Mouse (Mus musculus) left cerebral cortex, postnatal 4 days (tissue): ENCODE results near the gene Antxr1. TPM values are rescaled to one million over a fixed set of nuclear protein-coding genes. Genes with fewer than 3 reads are reported as not detected.

Experiments used
- DNase-seq: peaks from one replicate; pipeline ENCODE4 v3.0.0-alpha.2; 2022
- intact Hi-C: fragments of 180-260 bp; cut with DNase I; formaldehyde crosslinking; loops from one replicate; pipeline ENCODE4 v1.15.1; 2025
- total RNA-seq, 2 experiments: library from RNA; stranded (reverse); gene quantifications; 2 replicates each; pipeline ENCODE4 v1.2.3; 2021

The Antxr1 gene
- total RNA-seq, 2 experiments from 2014 or later = 20.9 to 28.4 TPM

DNA sequence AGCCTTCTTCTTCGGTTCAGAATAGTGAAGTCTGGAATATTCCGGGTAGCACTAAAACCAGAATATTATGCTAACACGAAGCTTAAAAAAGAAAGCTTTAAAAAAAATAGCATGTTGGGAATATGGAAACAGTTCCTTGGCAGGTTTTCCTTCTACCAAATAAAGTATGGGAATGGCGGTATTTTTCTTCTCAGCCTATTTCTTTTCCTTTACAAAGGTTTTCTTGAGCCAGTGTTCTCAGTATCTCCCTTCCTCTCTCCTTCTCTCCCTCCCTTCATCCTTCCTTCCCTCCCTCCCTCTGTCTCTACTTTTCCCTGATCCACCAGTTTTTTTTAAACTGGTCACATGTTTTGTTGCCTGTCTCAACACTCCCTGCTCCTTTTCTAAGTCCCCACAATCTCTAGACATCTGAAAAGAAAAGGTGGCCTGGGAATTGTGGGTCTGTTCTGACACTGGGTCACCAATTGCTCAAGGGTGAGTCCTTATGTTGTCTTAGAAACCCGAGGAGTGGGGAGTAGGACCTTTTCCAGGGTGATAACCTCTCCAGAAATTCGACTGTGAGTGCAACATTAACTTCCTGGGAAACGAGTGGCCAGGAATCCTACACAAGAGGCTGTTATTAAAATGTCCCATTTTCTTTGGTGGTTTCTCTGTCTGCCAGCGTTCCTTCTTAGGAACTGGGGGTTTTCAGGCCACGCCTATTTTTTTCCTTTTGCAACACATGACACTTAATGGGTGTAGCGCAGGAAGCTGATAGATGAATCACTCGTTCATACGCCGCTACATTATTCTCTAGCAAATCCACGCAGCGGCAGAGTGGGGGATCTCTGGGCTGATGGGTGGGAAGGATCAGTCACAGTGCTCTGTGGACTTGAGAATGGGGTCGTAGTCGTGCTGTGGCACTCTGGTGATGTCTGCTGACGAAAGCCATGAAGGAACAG, 42.4 kb downstream of the Antxr1 start:
- DNase-seq = no peak
- intact Hi-C loops = no loop called here

DNA sequence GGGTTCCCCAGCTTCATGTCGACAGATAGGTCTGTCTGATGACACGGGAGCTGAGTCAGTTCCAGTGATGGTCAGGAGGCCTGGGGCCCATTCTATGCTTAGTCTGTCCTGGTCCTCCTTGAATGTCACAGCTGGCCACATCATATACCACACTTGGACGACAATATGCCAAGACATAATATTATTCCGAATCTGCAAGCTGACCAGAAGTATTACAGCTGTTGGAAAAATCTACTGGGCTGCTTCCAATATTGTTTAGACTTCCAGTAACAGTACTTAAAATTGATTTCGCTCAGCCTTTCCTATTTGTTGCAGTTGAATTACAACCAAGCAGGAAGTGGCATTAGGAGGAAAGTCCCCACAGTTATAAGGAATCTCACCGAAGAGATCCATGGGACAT, 48.4 kb downstream of the Antxr1 start:
- no peak for DNase-seq
- intact Hi-C loops = no loop called here

DNA sequence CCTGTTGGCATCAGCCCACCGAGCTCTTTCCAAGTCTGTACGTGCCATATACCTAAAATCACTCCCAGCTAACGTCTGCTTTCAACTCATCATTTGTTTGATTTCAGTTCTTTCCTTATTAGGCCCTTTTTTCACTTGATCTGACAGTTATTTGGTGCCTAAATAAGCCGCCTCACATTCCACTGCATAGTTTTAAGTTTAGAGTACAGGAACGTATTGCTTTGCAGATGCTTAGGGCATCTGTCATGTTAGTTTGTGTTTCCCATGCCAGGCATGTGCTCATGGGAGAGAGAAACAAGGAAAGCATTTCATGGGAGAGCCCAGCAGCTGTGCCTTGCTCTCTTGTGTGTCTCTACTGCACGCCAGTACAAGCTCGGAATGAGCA, 50.3 kb downstream of the Antxr1 start:
- no peak for DNase-seq
- intact Hi-C loops = no loop called here

DNA sequence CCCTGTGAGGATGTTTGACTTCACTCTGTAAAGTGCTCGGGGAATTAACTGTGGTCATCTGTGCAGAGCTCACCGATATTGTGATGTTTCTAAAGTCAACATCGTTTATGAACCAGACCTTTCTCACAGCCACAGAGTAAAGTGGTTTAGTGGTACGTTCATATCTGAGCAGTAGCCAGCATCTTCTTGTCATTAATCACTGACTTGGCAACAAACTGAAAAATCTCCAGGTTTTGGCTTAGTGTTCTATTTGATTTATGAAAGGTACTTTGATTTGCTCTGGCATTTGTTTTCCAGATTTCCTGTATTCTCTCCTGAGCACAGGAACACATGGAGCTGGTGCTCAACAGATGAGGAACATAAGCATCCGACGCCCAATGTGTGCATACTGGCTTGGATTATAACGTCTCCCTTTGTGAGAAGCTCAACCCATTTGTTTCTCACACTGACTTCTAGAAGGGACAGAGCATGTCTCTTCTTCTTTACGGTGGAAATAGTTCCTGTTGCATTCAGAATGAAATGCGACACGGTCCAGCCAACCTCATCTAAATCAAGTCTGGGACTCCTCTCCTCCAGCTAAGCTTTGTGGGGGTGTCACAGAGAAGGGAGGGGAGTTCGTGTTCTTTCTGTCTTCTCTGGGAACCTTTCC, 50.8 kb downstream of the Antxr1 start:
- DNase-seq = no peak
- intact Hi-C loops = no loop called here

DNA sequence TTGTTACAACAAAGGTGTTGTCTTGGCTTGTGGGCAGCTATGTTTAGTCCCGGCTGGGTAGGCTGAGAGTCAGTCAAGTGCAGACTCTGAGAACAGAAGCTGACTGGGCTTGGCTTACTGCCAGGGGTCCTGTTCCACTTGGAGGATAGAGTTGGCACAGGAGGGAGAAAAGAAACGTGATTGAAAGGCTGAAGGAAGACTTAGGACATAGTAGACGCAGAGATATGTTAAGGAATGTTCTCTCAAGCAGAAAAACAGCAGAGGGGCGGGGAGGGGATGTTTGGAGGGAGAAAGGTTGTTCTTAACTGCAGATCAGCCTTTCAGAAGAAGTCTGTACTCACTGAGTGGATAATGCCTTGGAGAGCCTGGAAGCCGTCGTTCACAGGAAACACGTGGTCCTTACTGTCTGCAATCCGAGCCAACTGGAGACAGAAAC, 53.3 kb downstream of the Antxr1 start:
- DNase-seq = peak; percentile 75
- intact Hi-C loops = no loop called here

DNA sequence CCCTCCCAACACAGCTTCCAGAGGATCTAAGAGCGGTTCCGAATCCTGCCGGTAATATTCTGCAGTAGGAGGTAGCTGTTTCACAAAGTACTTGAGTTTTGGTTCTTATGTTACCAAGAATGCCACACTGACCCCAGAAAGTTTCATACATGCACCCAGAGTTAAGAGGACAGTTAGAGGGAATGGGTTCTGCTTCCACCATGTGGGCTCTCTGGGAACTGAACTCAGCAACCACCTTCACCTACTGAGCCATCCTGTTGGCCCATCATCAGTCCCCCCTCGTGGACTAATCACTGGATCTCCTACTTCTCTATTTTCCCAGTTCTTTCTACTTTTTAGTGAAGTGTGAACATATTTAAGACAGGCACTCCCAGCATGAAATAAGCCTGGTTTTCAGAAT, 53.9 kb downstream of the Antxr1 start:
- intact Hi-C loops = no loop called here
- no peak for DNase-seq

DNA sequence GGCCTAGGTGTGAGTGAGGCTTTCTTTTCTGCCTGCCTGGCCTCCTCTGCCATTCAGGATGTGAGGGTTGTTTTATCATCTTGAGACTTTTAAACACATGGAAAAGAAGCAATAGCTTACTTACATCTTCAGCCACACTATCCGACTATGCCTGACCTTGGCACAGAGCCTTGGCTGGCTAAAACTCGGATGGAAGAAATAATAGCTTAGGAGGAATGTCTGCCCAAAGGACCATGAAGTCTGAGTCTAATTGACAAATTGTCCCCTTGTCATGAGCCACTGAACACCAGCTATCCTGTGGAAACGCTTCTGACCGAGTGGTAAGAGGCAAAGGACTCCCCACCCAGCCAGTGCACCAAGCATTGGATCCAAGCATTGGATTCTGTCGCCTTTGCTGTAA, 57.5 kb downstream of the Antxr1 start:
- intact Hi-C loops = no loop called here
- peak; percentile 17 for DNase-seq

DNA sequence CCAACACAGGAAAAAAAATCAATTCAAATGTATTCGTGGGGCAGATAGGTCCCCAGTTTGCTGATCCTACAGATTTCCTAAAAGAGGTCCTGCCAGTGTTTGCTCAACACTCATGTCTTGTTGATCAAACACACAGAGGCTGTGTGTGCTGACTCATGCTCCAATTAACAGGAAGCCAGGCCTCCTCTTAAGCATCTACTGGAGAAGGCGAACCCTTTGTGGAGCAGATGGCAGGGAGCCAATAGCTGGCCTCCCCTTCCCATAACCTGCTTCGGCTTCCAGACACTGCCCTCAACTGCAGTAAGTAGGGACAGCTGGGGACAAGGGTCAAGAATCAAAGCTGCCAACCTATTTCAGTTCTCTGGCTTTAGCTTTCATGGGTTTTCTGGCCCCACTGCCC, 58.1 kb downstream of the Antxr1 start:
- intact Hi-C loops = no loop called here
- peak; percentile 63 for DNase-seq

DNA sequence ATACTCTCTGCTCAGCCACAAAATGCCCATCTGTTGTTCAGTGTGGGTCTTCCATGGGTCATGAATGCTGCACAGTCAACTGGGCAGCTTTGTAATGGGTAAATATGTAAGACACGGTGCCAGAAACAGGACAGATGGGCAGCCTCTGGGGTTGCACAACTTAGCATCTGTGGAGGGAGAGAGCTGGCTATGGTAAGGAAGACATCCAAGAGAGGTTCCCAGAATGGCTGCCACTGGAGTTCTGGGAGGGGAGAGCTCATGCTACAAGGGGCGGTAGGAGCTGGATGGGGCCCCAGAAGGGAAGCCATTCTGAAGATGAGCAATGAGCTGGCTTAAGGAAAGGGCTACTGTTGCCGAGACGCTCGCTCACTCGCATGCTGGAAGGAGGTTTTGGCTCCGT, 58.7 kb downstream of the Antxr1 start:
- intact Hi-C loops = no loop called here
- peak; percentile 61 for DNase-seq

DNA sequence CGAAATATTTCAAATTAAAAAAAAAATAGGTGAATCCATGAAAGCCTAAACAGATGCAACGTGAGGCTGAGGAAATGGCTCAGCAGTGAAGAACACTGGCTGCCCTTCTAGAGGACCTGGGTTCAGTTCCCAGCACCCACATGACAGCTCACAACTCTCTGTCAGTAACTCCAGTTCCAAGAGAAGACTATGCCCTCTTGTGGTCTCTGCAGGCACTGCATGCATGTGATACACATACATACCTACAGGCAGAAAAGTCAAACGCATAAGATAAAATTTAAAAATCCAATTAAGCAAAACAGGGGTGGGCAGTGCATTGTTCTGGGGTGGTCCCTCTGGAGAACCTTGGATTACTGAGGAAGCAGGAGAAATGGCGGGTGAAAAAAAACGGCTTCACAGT, 60.8 kb downstream of the Antxr1 start:
- DNase-seq = no peak
- intact Hi-C loops = no loop called here

DNA sequence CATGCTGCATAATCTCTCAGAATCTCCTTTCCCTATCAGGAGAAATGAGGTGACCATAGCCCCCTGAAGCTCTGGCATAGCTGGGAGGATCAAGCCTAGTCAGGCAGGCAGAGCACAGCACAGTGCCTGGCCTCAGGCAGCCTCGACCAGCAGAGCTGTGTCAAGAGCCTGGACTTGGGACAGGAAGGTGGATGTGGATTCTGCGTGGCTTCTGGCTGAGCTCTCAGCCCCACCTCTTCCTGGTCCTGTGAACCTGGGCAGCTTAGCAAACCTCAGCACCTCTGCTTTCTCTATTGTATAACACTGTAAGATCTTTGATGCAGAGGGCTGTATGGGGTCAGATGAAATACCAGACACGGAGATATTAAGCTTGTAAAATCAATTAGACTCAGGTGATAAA, 61.8 kb downstream of the Antxr1 start:
- DNase-seq = no peak
- intact Hi-C loops = no loop called here

DNA sequence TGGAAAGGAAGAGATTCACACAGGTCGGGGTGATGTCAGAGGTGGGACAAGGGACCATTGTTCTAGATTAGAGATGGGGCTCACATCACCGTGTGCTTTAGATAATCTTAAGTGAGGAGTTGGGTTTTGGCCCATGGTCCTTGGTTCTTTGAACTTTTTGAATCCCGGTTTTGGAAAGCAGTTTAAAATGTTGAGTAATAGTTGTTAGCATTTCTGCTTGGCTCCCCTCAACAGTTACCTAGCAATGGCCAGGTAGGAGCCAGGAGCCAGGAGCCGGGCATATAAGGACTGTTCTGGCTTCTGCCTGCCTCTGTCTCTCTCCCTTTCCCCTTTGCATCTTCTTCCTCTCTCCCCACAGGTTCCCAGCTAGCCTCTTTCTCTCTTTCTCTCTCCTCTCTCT, 62.5 kb downstream of the Antxr1 start:
- intact Hi-C loops = no loop called here

DNA sequence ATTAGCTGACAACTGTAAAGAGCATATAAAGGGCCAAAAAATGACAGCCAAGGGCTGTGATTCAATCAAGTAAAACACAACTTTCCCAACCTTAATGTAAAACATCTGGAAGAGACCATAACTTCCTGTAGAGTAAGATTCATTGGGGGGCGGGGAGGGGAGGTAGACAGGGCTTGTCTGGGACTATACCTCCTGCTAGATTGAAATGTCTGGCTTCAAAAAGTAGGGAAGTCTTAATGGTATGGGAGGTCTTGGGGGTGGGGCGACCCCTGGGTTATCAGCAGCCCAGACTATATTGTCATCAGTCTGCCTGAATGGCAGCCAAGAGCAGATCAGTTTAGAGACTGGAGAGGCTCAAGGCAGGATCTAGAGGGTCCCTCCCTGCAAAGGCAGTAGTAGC, 63.4 kb downstream of the Antxr1 start:
- DNase-seq = no peak
- intact Hi-C loops = no loop called here

More for the DNA sequence above, 62.5 kb downstream of the Antxr1 start:
- no peak for DNase-seq

DNA sequence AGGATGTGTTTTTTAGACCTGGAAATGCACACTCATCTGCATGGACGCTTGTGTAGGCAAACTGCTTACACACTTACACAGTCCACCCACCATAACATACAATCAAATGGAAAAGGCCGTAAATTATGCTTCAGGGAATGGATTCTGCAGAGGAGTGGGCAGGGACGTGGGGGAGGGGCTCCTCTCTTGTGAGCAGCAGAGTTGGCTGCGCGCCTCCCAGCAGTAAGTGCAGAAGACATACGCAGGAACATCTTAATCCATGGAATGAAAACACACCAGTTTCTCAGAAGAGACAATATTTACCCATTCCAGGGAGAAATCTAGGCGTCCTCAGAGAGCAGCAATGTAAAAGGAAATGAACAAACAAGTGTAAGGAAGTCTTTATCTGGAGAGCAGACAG, 65.2 kb downstream of the Antxr1 start:
- DNase-seq = peak; percentile 54
- intact Hi-C loops = no loop called here

DNA sequence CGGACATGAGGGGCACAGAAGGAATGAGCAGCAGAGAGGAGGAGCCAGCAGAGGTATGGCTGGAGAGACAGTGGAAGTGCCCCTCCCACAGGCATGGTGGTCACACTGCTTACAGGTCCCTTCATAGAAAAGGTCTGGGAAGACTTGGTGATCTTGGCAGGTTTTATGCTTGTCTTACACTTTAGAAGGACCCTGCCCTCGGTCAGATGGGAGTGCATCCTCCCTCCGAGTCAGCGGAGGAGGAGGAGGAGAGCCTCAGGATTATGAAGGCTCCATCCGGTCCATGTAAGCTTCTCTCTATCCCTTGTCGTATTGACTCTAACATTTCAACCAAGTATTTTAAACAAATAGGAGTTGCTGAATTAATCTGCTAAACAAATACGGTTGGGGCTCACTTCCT, 65.7 kb downstream of the Antxr1 start:
- DNase-seq = no peak
- intact Hi-C loops = no loop called here

DNA sequence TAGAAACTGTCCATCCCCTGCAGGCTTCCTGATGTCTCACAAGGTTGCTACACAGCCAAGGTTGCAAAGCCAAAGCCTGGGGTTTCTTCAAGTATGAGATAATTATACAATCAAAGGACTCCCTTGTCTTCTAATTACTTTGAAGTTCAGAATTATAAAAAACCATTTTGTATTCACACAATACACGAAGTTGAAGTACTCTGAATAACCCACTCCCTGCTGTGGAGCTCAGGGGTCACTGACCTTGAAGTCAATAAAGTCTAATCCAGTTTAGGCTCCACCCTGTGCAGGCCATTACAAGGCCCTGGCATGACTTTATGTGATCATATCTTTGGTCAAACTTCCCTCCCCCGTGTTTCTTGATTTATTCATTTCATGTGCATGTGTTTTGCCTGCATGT, 73.0 kb downstream of the Antxr1 start:
- intact Hi-C loops = no loop called here
- no peak for DNase-seq

DNA sequence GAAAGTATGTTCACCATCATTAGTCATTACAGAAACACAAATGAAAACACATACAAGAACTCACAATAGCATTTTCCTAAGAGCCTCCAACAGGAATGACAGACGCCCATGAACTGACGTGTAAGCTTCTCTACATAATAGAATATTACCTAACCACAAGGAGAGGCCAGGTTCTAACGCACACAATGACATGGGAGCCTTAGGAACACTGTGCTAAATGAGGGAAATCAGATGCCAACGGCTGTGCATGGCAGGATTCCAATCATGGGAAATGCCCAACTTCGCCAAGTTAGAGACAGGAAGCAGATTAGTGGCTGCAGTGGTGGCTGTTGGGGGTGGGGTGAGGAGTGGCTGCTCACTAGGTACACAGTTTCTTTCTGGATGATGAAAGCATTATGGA, 76.6 kb downstream of the Antxr1 start:
- intact Hi-C loops = loop anchor here (10.0 kb wide), 1 partner anchor 76 kb away; the partner anchor contains the start of gene Antxr1
- DNase-seq = peak; percentile 64

DNA sequence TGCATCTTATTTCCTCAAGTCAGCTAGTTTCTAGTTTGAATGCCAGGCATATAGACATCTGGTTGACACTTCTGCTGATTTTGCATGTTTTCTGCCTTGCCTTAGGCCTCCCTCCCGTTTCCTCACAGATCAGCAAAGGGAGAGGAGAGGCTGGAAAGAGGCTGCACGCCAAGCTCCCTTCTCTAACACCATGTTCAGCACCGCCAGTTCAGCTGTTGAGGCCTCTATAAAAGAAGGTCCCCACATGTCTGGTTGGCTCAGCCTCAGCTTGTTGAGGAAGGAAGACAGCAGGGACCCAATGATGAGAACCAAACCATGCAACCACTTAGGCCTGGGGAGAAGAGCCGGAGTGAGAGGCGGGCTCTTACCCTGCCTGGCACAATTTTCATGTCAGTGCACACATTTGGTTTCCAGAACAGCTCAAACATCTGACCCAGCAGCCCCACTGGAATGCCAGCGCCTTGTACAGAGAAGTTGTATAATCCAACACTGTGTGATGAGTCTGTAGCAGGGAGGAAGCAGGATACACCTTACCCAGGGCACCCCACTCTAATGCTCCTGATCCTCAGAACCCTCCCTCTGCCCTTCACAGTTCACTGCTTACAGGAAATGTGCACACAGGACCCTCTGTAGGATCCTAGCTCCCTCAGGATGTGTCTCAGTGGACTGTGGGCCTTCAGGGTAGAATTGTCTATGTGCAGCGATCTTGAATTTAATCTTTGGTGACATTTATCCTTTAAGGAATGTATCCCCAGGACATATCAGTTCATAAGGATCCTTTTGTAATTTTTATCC, 77.4 kb downstream of the Antxr1 start:
- DNase-seq = peak; percentile 61
- intact Hi-C loops = loop anchor here (10.0 kb wide), 1 partner anchor 77 kb away; the partner anchor contains the start of gene Antxr1

DNA sequence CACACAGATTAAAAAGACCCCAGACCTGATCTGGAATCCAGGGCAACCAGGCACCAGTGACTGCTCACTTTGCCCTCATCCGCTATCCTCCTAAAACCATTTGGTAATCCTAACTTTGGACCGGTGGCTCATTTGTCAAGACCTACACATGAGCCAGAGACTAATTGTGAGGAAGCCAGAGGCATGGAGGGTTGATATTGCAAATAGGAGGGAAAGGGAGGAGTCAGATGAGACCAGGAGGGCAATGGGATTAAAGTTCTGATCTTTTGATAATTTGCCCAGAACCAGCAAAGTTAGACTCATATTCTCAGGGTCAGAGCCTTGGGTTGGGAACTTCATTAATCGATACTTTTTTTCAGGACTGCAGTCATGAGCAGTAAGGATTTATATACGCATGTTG, 78.2 kb downstream of the Antxr1 start:
- intact Hi-C loops = loop anchor here (10.0 kb wide), 1 partner anchor 77 kb away; the partner anchor contains the start of gene Antxr1
- DNase-seq = no peak

DNA sequence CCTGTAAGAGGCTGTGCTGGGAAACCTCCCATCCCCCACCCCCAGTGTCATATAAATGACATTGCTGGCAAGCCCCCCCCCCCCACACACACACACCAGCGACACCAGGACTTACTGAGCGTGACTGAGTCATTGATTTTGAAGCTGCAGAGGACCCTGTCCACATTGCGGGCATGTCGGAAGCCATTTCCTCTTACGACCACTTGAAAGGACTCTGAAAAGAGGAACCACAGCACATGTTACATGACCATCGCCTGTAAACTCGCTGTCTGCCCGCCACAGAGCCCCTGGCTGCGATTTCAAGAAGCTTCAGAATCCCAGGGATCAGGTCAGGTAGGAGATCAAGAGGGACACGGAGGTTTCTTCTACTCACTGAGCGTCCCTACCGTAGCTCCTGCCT, 80.0 kb downstream of the Antxr1 start:
- no peak for DNase-seq
- intact Hi-C loops = loop anchor here (10.0 kb wide), 1 partner anchor 79 kb away; the partner anchor contains the start of gene Antxr1

DNA sequence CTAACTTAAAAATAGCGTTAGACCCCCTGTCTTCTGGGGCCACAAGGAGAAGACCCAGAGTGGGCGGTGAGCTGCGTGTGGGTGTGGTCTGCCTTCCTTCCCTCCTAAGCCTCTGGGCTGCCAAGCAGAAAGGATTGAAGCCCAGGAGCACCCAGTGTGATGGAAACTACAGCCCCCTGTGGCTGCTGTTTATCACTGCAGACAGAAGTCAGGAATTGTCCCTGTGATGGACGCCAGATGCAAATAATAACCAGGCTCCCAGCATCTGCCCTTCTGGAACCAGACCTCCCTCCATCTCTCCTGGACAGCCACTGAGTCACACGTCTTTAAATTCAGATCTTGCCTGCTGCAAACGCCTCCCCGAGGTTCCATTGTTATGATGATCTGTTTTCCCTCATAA, 80.9 kb downstream of the Antxr1 start:
- intact Hi-C loops = loop anchor here (10.0 kb wide), 1 partner anchor 80 kb away; the partner anchor contains the start of gene Antxr1
- DNase-seq = no peak
